Mouse (Mus musculus) forebrain, embryonic 16.5 days (tissue): ENCODE data around the gene Ppp2r2c. TPM values are rescaled to one million over a fixed set of nuclear protein-coding genes. Genes with fewer than 3 reads are reported as not detected.

Experiments used
- ATAC-seq: fragments of 200-750 bp; cut with Nextera tagmentation; 2 replicates; pipeline ENCODE4 v1.8.0; 2017; ENCODE audit warnings: mild to moderate bottlenecking, moderate library complexity
- H3K27ac ChIP-seq: fragments of 300-500 bp; sonication (generic); 2 replicates; pipeline ENCODE4 v1.5.1; 2014; ENCODE audit warnings: low read length, control low read depth
- H3K27me3 ChIP-seq: fragments of 300-500 bp; sonication (generic); replicated peaks from 2 replicates; pipeline ENCODE4 v1.6.1; 2014; ENCODE audit warnings: low read length; ENCODE audit not compliant: control insufficient read depth, insufficient read depth
- H3K36me3 ChIP-seq: fragments of 300-500 bp; sonication (generic); 2 replicates; pipeline ENCODE4 v1.6.1; 2014; ENCODE audit not compliant: control insufficient read depth, insufficient read depth
- H3K4me1 ChIP-seq: fragments of 300-500 bp; sonication (generic); replicated peaks from 2 replicates; pipeline ENCODE4 v1.6.1; 2014; ENCODE audit warnings: low read length; ENCODE audit not compliant: control insufficient read depth, insufficient read depth
- H3K4me2 ChIP-seq: fragments of 300-500 bp; sonication (generic); 2 replicates; pipeline ENCODE4 v1.6.1; 2014; ENCODE audit warnings: mild to moderate bottlenecking, low read length, control low read depth
- H3K4me3 ChIP-seq: fragments of 300-500 bp; sonication (generic); replicated peaks from 2 replicates; pipeline ENCODE4 v1.5.1; 2014; ENCODE audit warnings: mild to moderate bottlenecking, low read length, control low read depth
- H3K9ac ChIP-seq: fragments of 300-500 bp; sonication (generic); replicated peaks from 2 replicates; pipeline ENCODE4 v1.6.1; 2014; ENCODE audit warnings: low read depth, low read length, control low read depth
- H3K9me3 ChIP-seq: fragments of 300-500 bp; sonication (generic); 2 replicates; pipeline ENCODE4 v1.6.1; 2016; ENCODE audit warnings: low read length; ENCODE audit not compliant: control insufficient read depth
- WGBS: fragments of 180-500 bp; shearing (Covaris S2); extraction: QIAGEN DNeasy Blood & Tissue Kit; methylation state at CpG from one replicate; pipeline ENCODE4 v1.1.7; 2014; 5-methylcytosine and 5-hydroxymethylcytosine counted together
- polyA plus RNA-seq: library from polyadenylated mRNA; unstranded; fragments of >200 nt; fragmentation: Nextera tagmentation; extraction: Ambion mirVana; gene quantifications from 2 replicates; pipeline ENCODE4 v1.2.1, GENCODE M21; 2015

Ppp2r2c gene
- polyA plus RNA-seq, 1 experiment from 2014 or later: 38.3 TPM

GRCm38 (mm10) chr5:36883516-36883915, 15.2 kb downstream of the Ppp2r2c start:
- H3K4me3 ChIP-seq: no peak overlapping the region
- no peaks in the 10 kb centered on the region for H3K9me3 ChIP-seq
- no peak for ATAC-seq
- H3K27me3 ChIP-seq: no peaks in the 10 kb centered on the region
- no peaks in the 10 kb centered on the region for H3K36me3 ChIP-seq
- no peak overlapping the region for H3K9ac ChIP-seq
- H3K27ac ChIP-seq: no peak overlapping the region
- 76% methylated on average over 12 of the region's 12 CpGs for WGBS
- H3K4me2 ChIP-seq: no peak overlapping the region
- H3K4me1 ChIP-seq: peaks cover 10% of the 10 kb centered on the region

- Histone ChIP-seq H3K9me3 (no peaks in the 10 kb centered on the region), H3K4me2 (no peak overlapping the region), H3K36me3 (no peaks in the 10 kb centered on the region), H3K27me3 (no peaks in the 10 kb centered on the region), H3K27ac (no peak overlapping the region), H3K9ac (no peak overlapping the region), H3K4me3 (no peak overlapping the region), H3K4me1 (peaks cover 12% of the 10 kb centered on the region)
- ATAC-seq: no peak
- WGBS: 29% methylated on average over 1 of the region's 1 CpGs
These were observed 16.8 kb downstream of the Ppp2r2c start for GRCm38 (mm10) chr5:36885067-36885466.

- H3K4me1 ChIP-seq: peaks cover 16% of the 10 kb centered on the region
- H3K9ac ChIP-seq: no peak overlapping the region
- H3K9me3 ChIP-seq: no peaks in the 10 kb centered on the region
- ATAC-seq: no peak
- WGBS: 57% methylated on average over 5 of the region's 5 CpGs
- H3K36me3 ChIP-seq: no peaks in the 10 kb centered on the region
- H3K4me3 ChIP-seq: no peak overlapping the region
- H3K4me2 ChIP-seq: no peak overlapping the region
- H3K27me3 ChIP-seq: no peaks in the 10 kb centered on the region
- no peak overlapping the region for H3K27ac ChIP-seq
These were observed 17.3 kb downstream of the Ppp2r2c start for GRCm38 (mm10) chr5:36885595-36885994.

- WGBS: 68% methylated on average over 2 of the region's 2 CpGs
These were observed 18.0 kb downstream of the Ppp2r2c start for GRCm38 (mm10) chr5:36886298-36886697.

GRCm38 (mm10) chr5:36886852-36887283, 18.6 kb downstream of the Ppp2r2c start:
- Histone ChIP-seq H3K9me3 (no peaks in the 10 kb centered on the region), H3K4me2 (no peak overlapping the region), H3K4me3 (no peak overlapping the region), H3K9ac (no peak overlapping the region), H3K36me3 (no peaks in the 10 kb centered on the region), H3K4me1 (peaks cover 28% of the 10 kb centered on the region), H3K27ac (no peak overlapping the region), H3K27me3 (no peaks in the 10 kb centered on the region)
- WGBS: 67% methylated on average over 7 of the region's 7 CpGs
- ATAC-seq: no peak

More at GRCm38 (mm10) chr5:36886298-36886697, 18.0 kb downstream of the Ppp2r2c start:
- no peaks in the 10 kb centered on the region for H3K27me3 ChIP-seq
- ATAC-seq: no peak
- H3K4me3 ChIP-seq: no peak overlapping the region
- H3K9me3 ChIP-seq: no peaks in the 10 kb centered on the region
- no peak overlapping the region for H3K9ac ChIP-seq
- no peak overlapping the region for H3K27ac ChIP-seq
- no peak overlapping the region for H3K4me2 ChIP-seq
- H3K36me3 ChIP-seq: no peaks in the 10 kb centered on the region
- peaks cover 23% of the 10 kb centered on the region for H3K4me1 ChIP-seq

GRCm38 (mm10) chr5:36887299-36887988, 19.1 kb downstream of the Ppp2r2c start:
- Histone ChIP-seq H3K4me3 (no peak overlapping the region), H3K36me3 (no peaks in the 10 kb centered on the region), H3K27me3 (no peaks in the 10 kb centered on the region), H3K27ac (no peak overlapping the region), H3K9me3 (no peaks in the 10 kb centered on the region), H3K9ac (no peak overlapping the region), H3K4me1 (peaks cover 28% of the 10 kb centered on the region), H3K4me2 (no peak overlapping the region)
- 39% methylated on average over 9 of the region's 9 CpGs for WGBS
- no peak for ATAC-seq

GRCm38 (mm10) chr5:36888501-36888900, 20.2 kb downstream of the Ppp2r2c start:
- Histone ChIP-seq H3K27me3 (no peaks in the 10 kb centered on the region), H3K36me3 (no peaks in the 10 kb centered on the region), H3K4me3 (no peak overlapping the region), H3K4me1 (peaks cover 33% of the 10 kb centered on the region), H3K9ac (no peak overlapping the region), H3K4me2 (no peak overlapping the region), H3K27ac (no peak overlapping the region), H3K9me3 (no peaks in the 10 kb centered on the region)
- ATAC-seq: no peak
- 85% methylated on average over 8 of the region's 8 CpGs for WGBS

GRCm38 (mm10) chr5:36888911-36889310, 20.6 kb downstream of the Ppp2r2c start:
- H3K4me2 ChIP-seq: no peak overlapping the region
- H3K9me3 ChIP-seq: no peaks in the 10 kb centered on the region
- no peak for ATAC-seq
- 68% methylated on average over 11 of the region's 11 CpGs for WGBS
- H3K4me3 ChIP-seq: no peak overlapping the region
- no peaks in the 10 kb centered on the region for H3K27me3 ChIP-seq
- H3K9ac ChIP-seq: no peak overlapping the region
- no peaks in the 10 kb centered on the region for H3K36me3 ChIP-seq
- peaks cover 34% of the 10 kb centered on the region for H3K4me1 ChIP-seq
- no peak overlapping the region for H3K27ac ChIP-seq

- Histone ChIP-seq H3K27me3 (no peaks in the 10 kb centered on the region), H3K4me3 (no peak overlapping the region), H3K9me3 (no peaks in the 10 kb centered on the region), H3K4me1 (peaks cover 35% of the 10 kb centered on the region), H3K36me3 (no peaks in the 10 kb centered on the region), H3K27ac (no peak overlapping the region), H3K9ac (no peak overlapping the region), H3K4me2 (no peak overlapping the region)
- 84% methylated on average over 2 of the region's 2 CpGs for WGBS
- ATAC-seq: no peak
These were observed 21.1 kb downstream of the Ppp2r2c start for GRCm38 (mm10) chr5:36889380-36889886.
